Mouse (Mus musculus): ENCODE results near the gene Uqcr10.

GRCm38 (mm10) chr11:4687027-4687426 is 17.1 kb downstream of the Uqcr10 start:
- TF ChIP-seq CTCF (conservative IDR thresholded peaks at IDR 0.05; ENCODE audit: insufficient read depth, insufficient read length, low read depth, low read length) (no peak), POLR2A (IDR thresholded peaks at IDR 0.05; ENCODE audit: low read depth, low read length) (no peak)

Measured in kidney, adult 2 months (tissue).